Comparison of ENCODE assay signal across 32 mouse cellular contexts in the genomic region with DNA sequence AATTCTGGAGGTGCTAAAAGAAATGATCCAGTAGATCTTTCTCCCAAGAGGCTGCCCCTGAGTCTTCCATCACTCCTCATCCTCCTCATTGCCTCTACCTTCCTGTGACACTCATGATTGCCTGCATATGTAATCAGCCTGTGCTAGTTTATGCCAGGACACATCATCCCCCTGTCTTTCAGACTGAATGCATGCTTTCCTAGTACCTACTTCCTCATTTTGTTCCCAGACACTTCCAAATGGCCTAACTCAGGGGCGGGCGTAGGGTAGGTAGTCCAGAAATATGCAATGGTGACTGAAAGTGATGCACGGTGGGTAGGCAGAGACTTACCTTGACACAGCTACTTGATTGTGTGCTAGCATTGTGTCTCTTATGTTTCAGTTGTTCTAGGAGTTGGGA.
"Had no signal": no experiment of that assay in that cellular context is flagged by ENCODE, and none has a peak within 500 bp of the region (broad histone marks: within the 10 kb centered on the region; RNA-seq: fewer than 3 reads in every experiment).

No protein-coding gene starts in this region.

- H3K36me3 ChIP-seq: limb, embryonic 10.5 days; limb, embryonic 12.5 days; limb, embryonic 13.5 days; limb, embryonic 15.5 days; liver, embryonic 12.5 days; liver, embryonic 13.5 days; liver, embryonic 15.5 days; lung, embryonic 15.5 days; midbrain, embryonic 10.5 days; midbrain, embryonic 12.5 days; midbrain, embryonic 13.5 days; midbrain, embryonic 15.5 days; neural tube, embryonic 12.5 days had no signal

- H3K4me2 ChIP-seq: limb, embryonic 12.5 days; limb, embryonic 13.5 days; limb, embryonic 15.5 days; liver, embryonic 11.5 days; liver, embryonic 12.5 days; liver, embryonic 13.5 days; liver, embryonic 15.5 days; lung, embryonic 14.5 days; lung, embryonic 15.5 days; midbrain, embryonic 11.5 days; midbrain, embryonic 12.5 days; midbrain, embryonic 13.5 days; midbrain, embryonic 15.5 days; neural tube, embryonic 12.5 days had no signal

- H3K27me3 ChIP-seq: limb, embryonic 12.5 days; limb, embryonic 13.5 days; limb, embryonic 15.5 days; liver, embryonic 12.5 days; liver, embryonic 13.5 days; liver, embryonic 15.5 days; lung, embryonic 15.5 days; megakaryocyte, embryonic 14.5 days; midbrain, embryonic 12.5 days; midbrain, embryonic 13.5 days; midbrain, embryonic 15.5 days; neural tube, embryonic 12.5 days had no signal

- H3K4me3 ChIP-seq: limb, embryonic 10.5 days; limb, embryonic 12.5 days; limb, embryonic 13.5 days; limb, embryonic 15.5 days; liver, embryonic 12.5 days; liver, embryonic 13.5 days; liver, embryonic 15.5 days; lung, embryonic 15.5 days; megakaryocyte, embryonic 14.5 days; midbrain, embryonic 10.5 days; midbrain, embryonic 12.5 days; midbrain, embryonic 13.5 days; midbrain, embryonic 15.5 days; myocyte; neural tube, embryonic 12.5 days had no signal

- H3K4me1 ChIP-seq: limb, embryonic 10.5 days; limb, embryonic 12.5 days; limb, embryonic 13.5 days; limb, embryonic 15.5 days; liver, embryonic 12.5 days; liver, embryonic 13.5 days; liver, embryonic 15.5 days; lung, embryonic 15.5 days; megakaryocyte, embryonic 14.5 days; midbrain, embryonic 10.5 days; midbrain, embryonic 12.5 days; midbrain, embryonic 13.5 days; midbrain, embryonic 15.5 days; neural tube, embryonic 12.5 days had no signal

- H3K9ac ChIP-seq: limb, embryonic 12.5 days; limb, embryonic 13.5 days; limb, embryonic 15.5 days; liver, embryonic 12.5 days; liver, embryonic 13.5 days; liver, embryonic 14.5 days; liver, embryonic 15.5 days; liver, postnatal 0 days; lung, embryonic 14.5 days; lung, embryonic 15.5 days; midbrain, embryonic 12.5 days; midbrain, embryonic 13.5 days; midbrain, embryonic 15.5 days; neural tube, embryonic 12.5 days had no signal

- ATAC-seq: liver, embryonic 12.5 days; liver, postnatal 0 days; lung, postnatal 0 days; midbrain, embryonic 13.5 days; midbrain, embryonic 15.5 days; midbrain, embryonic 16.5 days had no signal

- H3K27ac ChIP-seq: limb, embryonic 10.5 days; limb, embryonic 12.5 days; limb, embryonic 13.5 days; limb, embryonic 15.5 days; liver, embryonic 12.5 days; liver, embryonic 13.5 days; liver, embryonic 14.5 days; liver, embryonic 15.5 days; lung, embryonic 15.5 days; macrophage; midbrain, embryonic 10.5 days; midbrain, embryonic 12.5 days; midbrain, embryonic 13.5 days; midbrain, embryonic 15.5 days; neural tube, embryonic 12.5 days had no signal

- H3K9me3 ChIP-seq: limb, embryonic 10.5 days; limb, embryonic 12.5 days; limb, embryonic 13.5 days; limb, embryonic 15.5 days; liver, embryonic 12.5 days; liver, embryonic 13.5 days; liver, embryonic 15.5 days; lung, embryonic 15.5 days; megakaryocyte, embryonic 14.5 days; midbrain, embryonic 10.5 days; midbrain, embryonic 12.5 days; midbrain, embryonic 13.5 days; midbrain, embryonic 15.5 days; neural tube, embryonic 12.5 days had no signal

- DNase-seq: left cerebral cortex, postnatal 4 days; liver; liver, embryonic 13.5 days; liver, postnatal 0 days; lung, adult 18-20 months; lung, adult 2 months; lung, embryonic 14.5 days; lung, postnatal 10 days; lung, postnatal 14 days; lung, postnatal 36 days; lung, postnatal 4 days; midbrain, embryonic 14.5 days had no signal
